In the genomic region with DNA sequence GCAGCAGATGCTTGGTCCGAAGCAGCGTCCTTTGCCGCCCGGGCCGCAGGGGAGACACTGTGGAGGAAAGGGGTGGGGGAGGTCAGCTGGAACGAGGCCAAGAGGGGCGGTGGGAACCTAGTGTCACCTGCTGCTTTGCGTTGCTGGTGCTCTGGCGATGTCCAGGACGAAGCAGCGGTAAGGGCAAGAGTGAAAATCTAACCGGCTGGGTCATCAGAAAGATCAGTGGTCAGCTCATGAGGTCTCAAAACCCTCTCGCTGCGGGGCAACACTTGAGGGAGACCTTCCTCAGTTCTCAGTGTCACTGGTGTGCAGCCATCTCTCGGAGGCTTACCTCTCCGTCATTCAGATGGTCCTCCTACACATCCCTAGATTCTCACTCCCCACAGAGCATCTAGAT, we compare ENCODE assay signal across 10 mouse cellular contexts. TPM values are rescaled to one million over a fixed set of nuclear protein-coding genes. Genes with fewer than 3 reads are reported as not detected.
DNase-seq lines count a peak whose midpoint lies in the region; ATAC-seq and TF ChIP-seq lines count a peak whose summit lies in the region.
"Had no signal": no experiment of that assay in that cellular context is flagged by ENCODE, and none has a peak within 500 bp of the region (broad histone marks: within the 10 kb centered on the region; RNA-seq: fewer than 3 reads in every experiment).

No protein-coding gene starts in this region.

- no peak for ATAC-seq in lung, embryonic 16.5 days (ENCODE audit: low read depth)
- ATAC-seq in liver, postnatal 0 days = no peak
- no peak for ATAC-seq in megakaryocyte-erythroid progenitor cell, adult 5-6 weeks (replicated peaks; ENCODE audit: low FRiP score, low TSS enrichment, poor library complexity, severe bottlenecking)

- whole genome bisulfite sequencing in lung, embryonic 16.5 days = 3% methylated on average over 16 of the region's 16 CpGs
- 3% methylated on average over 16 of the region's 16 CpGs for WGBS in hindbrain, embryonic 10.5 days
- 11% methylated on average over 11 of the region's 16 CpGs for WGBS in liver, postnatal 0 days (ENCODE audit: insufficient replicate concordance)

- H3K27me3 ChIP-seq in lung, embryonic 16.5 days (ENCODE audit: control insufficient read depth, insufficient read depth, low read depth, low read length) = peaks cover 68% of the 10 kb centered on the region
- peaks cover 84% of the 10 kb centered on the region for H3K27me3 ChIP-seq in hindbrain, embryonic 10.5 days (ENCODE audit: insufficient read depth, poor library complexity, severe bottlenecking)
- H3K27me3 ChIP-seq in liver, postnatal 0 days (ENCODE audit: insufficient read depth, low read length) = peaks cover 68% of the 10 kb centered on the region

- no peak for TF ChIP-seq EP300 in liver, postnatal 0 days (IDR thresholded peaks at IDR 0.05; ENCODE audit: low read depth)

- H3K4me2 ChIP-seq in lung, embryonic 16.5 days (ENCODE audit: low read depth, low read length) = peak overlapping the region; percentile 46
- H3K4me2 ChIP-seq in liver, postnatal 0 days (ENCODE audit: low read depth, low read length) = peak overlapping the region; percentile 26

- TF ChIP-seq CTCF in liver, postnatal 0 days (IDR thresholded peaks at IDR 0.05; ENCODE audit: low read depth) = no peak

- peaks cover 14% of the 10 kb centered on the region for H3K4me1 ChIP-seq in lung, embryonic 16.5 days (replicated peaks; ENCODE audit: control insufficient read depth, insufficient read depth, low read length)
- H3K4me1 ChIP-seq in hindbrain, embryonic 10.5 days (replicated peaks) = peaks cover 38% of the 10 kb centered on the region
- peaks cover 11% of the 10 kb centered on the region; the same call in 1 of the 2 replicates for H3K4me1 ChIP-seq in liver, postnatal 0 days (ENCODE audit: insufficient read depth)

- H3K36me3 ChIP-seq in lung, embryonic 16.5 days (ENCODE audit: control insufficient read depth, insufficient read depth, low read length) = no peaks in the 10 kb centered on the region
- H3K36me3 ChIP-seq in hindbrain, embryonic 10.5 days = no peaks in the 10 kb centered on the region
- H3K36me3 ChIP-seq in liver, postnatal 0 days (replicated peaks; ENCODE audit: insufficient read depth, low read length) = no peaks in the 10 kb centered on the region
- H3K36me3 ChIP-seq: liver, embryonic 15.5 days had no signal

- no peak overlapping the region for H3K27ac ChIP-seq in lung, embryonic 16.5 days (ENCODE audit: low read length)
- H3K27ac ChIP-seq in hindbrain, embryonic 10.5 days = 0 out of 2 replicates have a peak overlapping the region, but pooled peaks have one; percentile 18
- H3K27ac ChIP-seq in liver, postnatal 0 days (ENCODE audit: low read depth) = no peak overlapping the region
- H3K27ac ChIP-seq: liver, embryonic 15.5 days had no signal

- DNase-seq in lung, postnatal 4 days = no peak
- peak; percentile 15 for DNase-seq in hindbrain, embryonic 10.5 days (ENCODE audit: low spot score)
- no peak for DNase-seq in liver, postnatal 0 days
- DNase-seq in frontal cortex, postnatal 36 days (ENCODE audit: low spot score in 2 of 2) = no peak
- DNase-seq in thymus, postnatal 36 days = no peak
- DNase-seq: cerebellum, adult 9-11 months had no signal

- H3K9ac ChIP-seq in lung, embryonic 16.5 days (ENCODE audit: low read length) = no peak overlapping the region
- no peak overlapping the region for H3K9ac ChIP-seq in liver, postnatal 0 days (replicated peaks)
- H3K9ac ChIP-seq: liver, embryonic 15.5 days had no signal

- peak overlapping the region; percentile 38 for H3K4me3 ChIP-seq in lung, embryonic 16.5 days (ENCODE audit: low read length)
- H3K4me3 ChIP-seq in hindbrain, embryonic 10.5 days = peak overlapping the region; percentile 46
- peak overlapping the region; percentile 19; the same call in 1 of the 2 replicates for H3K4me3 ChIP-seq in liver, postnatal 0 days (ENCODE audit: low read depth, low read length)
- H3K4me3 ChIP-seq: liver, embryonic 15.5 days had no signal

- H3K9me3 ChIP-seq in lung, embryonic 16.5 days (ENCODE audit: control insufficient read depth, low read length) = no peaks in the 10 kb centered on the region
- H3K9me3 ChIP-seq in hindbrain, embryonic 10.5 days = peaks cover 4% of the 10 kb centered on the region; the same call in 1 of the 2 replicates
- H3K9me3 ChIP-seq in liver, postnatal 0 days (ENCODE audit: low read length) = no peaks in the 10 kb centered on the region
- H3K9me3 ChIP-seq: liver, embryonic 15.5 days had no signal

RNA-seq across cellular contexts. Expression of gene Avp, which starts 1.2 kb away (rescaled TPM):
- not detected in 2 replicates for polyA plus RNA-seq in lung, embryonic 16.5 days (2015; fragmentation: Nextera tagmentation; extraction: Ambion mirVana)
- polyA plus RNA-seq in hindbrain, embryonic 10.5 days (2016; fragmentation: Nextera tagmentation; extraction: Ambion mirVana) = not detected in 2 replicates
- polyA plus RNA-seq in liver, postnatal 0 days (2015; fragmentation: Nextera tagmentation; extraction: Ambion mirVana) = not detected in 2 replicates
- not detected in 2 replicates for total RNA-seq in megakaryocyte-erythroid progenitor cell, adult 5-6 weeks (2014; fragmentation: Nextera tagmentation)
- total RNA-seq in megakaryocyte-erythroid progenitor cell, adult 5-6 weeks (2017) = not detected in 2 replicates
- polyA plus RNA-seq: gonadal fat pad, adult 2 months; liver, embryonic 15.5 days had no signal

RNA-seq across cellular contexts. Expression of gene Oxt, which starts 5.2 kb away (rescaled TPM):
- not detected in 2 replicates for polyA plus RNA-seq in lung, embryonic 16.5 days (2015; fragmentation: Nextera tagmentation; extraction: Ambion mirVana)
- not detected in 2 replicates for polyA plus RNA-seq in hindbrain, embryonic 10.5 days (2016; fragmentation: Nextera tagmentation; extraction: Ambion mirVana)
- not detected in 2 replicates for polyA plus RNA-seq in liver, postnatal 0 days (2015; fragmentation: Nextera tagmentation; extraction: Ambion mirVana)
- total RNA-seq in megakaryocyte-erythroid progenitor cell, adult 5-6 weeks (2014; fragmentation: Nextera tagmentation) = not detected in 2 replicates
- not detected in 2 replicates for total RNA-seq in megakaryocyte-erythroid progenitor cell, adult 5-6 weeks (2017)
- polyA plus RNA-seq: gonadal fat pad, adult 2 months; liver, embryonic 15.5 days had no signal

RNA-seq across cellular contexts. Expression of gene Mrps26, which starts 17.7 kb away (rescaled TPM):
- polyA plus RNA-seq in lung, embryonic 16.5 days (2015; fragmentation: Nextera tagmentation; extraction: Ambion mirVana) = 71.8 and 78.7 TPM in 2 replicates
- 91.1 and 100 TPM in 2 replicates for polyA plus RNA-seq in hindbrain, embryonic 10.5 days (2016; fragmentation: Nextera tagmentation; extraction: Ambion mirVana)
- 38.8 and 39.8 TPM in 2 replicates for polyA plus RNA-seq in liver, postnatal 0 days (2015; fragmentation: Nextera tagmentation; extraction: Ambion mirVana)
- total RNA-seq in megakaryocyte-erythroid progenitor cell, adult 5-6 weeks (2014; fragmentation: Nextera tagmentation) = 101 and 111 TPM in 2 replicates
- total RNA-seq in megakaryocyte-erythroid progenitor cell, adult 5-6 weeks (2017) = 58.3 and 88.6 TPM in 2 replicates

RNA-seq across cellular contexts. Expression of gene Fastkd5, which starts 48.6 kb away (rescaled TPM):
- polyA plus RNA-seq in lung, embryonic 16.5 days (2015; fragmentation: Nextera tagmentation; extraction: Ambion mirVana) = 15.4 and 16.6 TPM in 2 replicates
- polyA plus RNA-seq in hindbrain, embryonic 10.5 days (2016; fragmentation: Nextera tagmentation; extraction: Ambion mirVana) = 17.7 and 19.5 TPM in 2 replicates
- 5.9 and 7.2 TPM in 2 replicates for polyA plus RNA-seq in liver, postnatal 0 days (2015; fragmentation: Nextera tagmentation; extraction: Ambion mirVana)
- total RNA-seq in megakaryocyte-erythroid progenitor cell, adult 5-6 weeks (2014; fragmentation: Nextera tagmentation) = 18.1 and 19.7 TPM in 2 replicates
- total RNA-seq in megakaryocyte-erythroid progenitor cell, adult 5-6 weeks (2017) = 30.6 and 38.4 TPM in 2 replicates

RNA-seq across cellular contexts. Expression of gene Ubox5, which starts 48.6 kb away (rescaled TPM):
- 9.0 and 10.8 TPM in 2 replicates for polyA plus RNA-seq in lung, embryonic 16.5 days (2015; fragmentation: Nextera tagmentation; extraction: Ambion mirVana)
- 19.4 and 19.8 TPM in 2 replicates for polyA plus RNA-seq in hindbrain, embryonic 10.5 days (2016; fragmentation: Nextera tagmentation; extraction: Ambion mirVana)
- 2.6 TPM in 2 replicates for polyA plus RNA-seq in liver, postnatal 0 days (2015; fragmentation: Nextera tagmentation; extraction: Ambion mirVana)
- total RNA-seq in megakaryocyte-erythroid progenitor cell, adult 5-6 weeks (2014; fragmentation: Nextera tagmentation) = 9.1 and 15.6 TPM in 2 replicates
- 8.3 and 8.5 TPM in 2 replicates for total RNA-seq in megakaryocyte-erythroid progenitor cell, adult 5-6 weeks (2017)
